Mouse (Mus musculus): ENCODE measurements around the gene Olfr1219.

Gene Olfr1219

DNA sequence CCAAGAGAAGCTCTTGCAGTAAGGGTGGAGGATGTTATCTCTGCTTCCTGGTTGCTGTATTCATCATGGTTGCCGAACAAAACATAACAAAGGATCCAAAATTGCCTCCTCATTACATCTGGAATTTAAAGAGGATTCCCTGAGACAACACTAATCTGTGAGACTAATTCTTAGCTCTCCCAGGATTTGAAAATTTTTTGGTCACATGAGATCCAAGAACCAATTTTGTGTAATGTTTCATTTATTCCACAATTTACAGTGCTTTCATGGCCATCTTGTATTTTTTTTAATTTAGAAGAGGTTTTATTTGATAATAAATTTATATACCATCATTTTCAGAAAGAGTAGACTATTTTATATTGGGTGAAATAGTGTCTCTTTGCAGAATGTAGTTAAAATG, at the start of gene Olfr1219:
TSS of gene Olfr1219 (minus strand) at position 101 of the 400 bp plus-strand sequence.
- in situ Hi-C loops (cut with MboI; ENCODE audit: low sequenced_read_pairs), result no loop called here

- in situ Hi-C loops (cut with MboI; ENCODE audit: low sequenced_read_pairs), result no loop called here
These were observed 49.6 kb upstream of the Olfr1219 start, which contains the start of gene Olfr1222 for GRCm38 (mm10) chr2:89132954-89133353. TSS of gene Olfr1222 (minus strand) at chr2:89133054.

DNA sequence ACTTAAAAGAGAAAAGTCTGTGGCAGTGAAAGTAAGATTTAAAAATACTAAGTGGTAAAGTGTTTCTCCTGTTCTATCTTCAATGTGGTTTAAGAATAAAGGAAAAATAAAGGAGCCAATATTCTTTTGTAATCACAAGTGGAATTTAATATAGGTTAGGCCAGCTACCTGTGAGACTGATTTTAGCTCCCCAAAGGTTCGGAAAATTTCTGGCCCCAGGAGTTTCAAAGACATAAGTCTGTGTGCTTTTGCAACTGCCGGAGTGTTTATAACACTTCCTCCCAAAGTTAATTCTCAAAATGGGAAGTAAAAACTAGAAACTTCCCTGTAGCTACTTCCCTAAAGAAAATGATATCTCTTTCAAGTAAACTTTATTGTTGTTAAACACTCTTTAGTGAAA, 33.9 kb upstream of the Olfr1219 start, which contains the start of gene Olfr1221:
TSS of gene Olfr1221 (minus strand) at position 101 of the 400 bp plus-strand sequence.
- in situ Hi-C loops (cut with MboI; ENCODE audit: low sequenced_read_pairs), result no loop called here

DNA sequence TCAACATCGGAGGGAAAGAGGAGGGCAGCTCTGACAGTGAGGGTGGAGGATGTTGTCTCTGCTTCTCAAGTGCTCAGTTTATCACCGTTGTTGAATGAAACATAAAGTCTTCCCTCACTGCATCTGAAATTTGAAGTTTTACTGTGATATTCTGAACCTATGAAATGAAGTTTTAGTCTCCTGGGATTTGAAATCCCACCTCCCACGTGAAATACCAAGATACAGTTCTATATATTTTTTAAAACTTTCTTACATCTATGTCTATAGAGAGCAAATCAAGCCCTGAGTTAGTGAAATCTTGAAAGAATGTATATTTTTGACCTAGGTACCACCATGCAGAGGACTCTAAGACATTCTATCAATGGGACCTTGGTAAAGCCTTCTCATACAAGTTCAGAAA, 23.4 kb upstream of the Olfr1219 start, which contains the start of gene Olfr1220:
TSS of gene Olfr1220 (minus strand) at position 101 of the 400 bp plus-strand sequence.
- in situ Hi-C loops (cut with MboI; ENCODE audit: low sequenced_read_pairs), result no loop called here

GRCm38 (mm10) chr2:89105651-89106050, 22.3 kb upstream of the Olfr1219 start:
- in situ Hi-C loops (cut with MboI; ENCODE audit: low sequenced_read_pairs), result no loop called here

DNA sequence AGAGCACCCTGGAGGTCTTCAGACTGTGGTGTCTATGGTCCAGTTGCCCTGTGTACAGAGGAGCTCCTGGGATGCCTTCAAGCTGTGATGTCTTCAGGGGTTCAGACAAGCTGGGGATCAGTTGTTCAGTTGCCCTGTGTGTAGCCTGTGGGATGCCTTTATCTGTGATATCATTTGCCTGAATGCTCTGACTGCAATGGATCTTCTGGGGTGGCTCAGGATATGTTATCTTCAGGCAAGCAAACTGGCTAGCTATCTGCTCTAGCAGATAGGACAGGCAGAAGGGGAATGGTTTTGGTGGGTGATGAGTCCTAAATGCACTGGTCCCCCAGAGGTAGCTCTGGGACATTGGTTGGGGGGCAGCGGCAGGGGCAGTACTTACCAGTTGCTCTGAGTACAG, 10.5 kb upstream of the Olfr1219 start:
- in situ Hi-C loops (cut with MboI; ENCODE audit: low sequenced_read_pairs), result no loop called here

DNA sequence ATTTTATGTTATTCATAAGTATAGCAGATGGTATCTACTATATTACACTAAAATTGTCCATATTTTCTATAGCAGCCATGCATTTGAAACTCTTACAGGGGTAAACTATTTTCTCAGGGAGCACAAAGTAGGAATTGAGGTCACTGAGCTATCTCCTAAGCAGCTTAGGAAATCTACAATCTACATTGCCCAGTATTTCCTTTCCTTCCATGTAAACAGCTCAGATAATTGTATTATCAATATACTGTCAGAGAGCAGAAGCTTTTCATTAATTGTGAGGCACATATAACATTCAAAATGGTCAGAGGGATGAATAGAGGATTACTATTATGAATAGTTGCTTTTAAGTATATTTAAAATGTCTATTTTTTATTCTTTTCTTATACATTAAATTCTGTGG, 1.8 kb downstream of the Olfr1219 start:
- in situ Hi-C loops (cut with MboI; ENCODE audit: low sequenced_read_pairs), result no loop called here

- in situ Hi-C loops (cut with MboI; ENCODE audit: low sequenced_read_pairs), result no loop called here
These were observed 22.2 kb downstream of the Olfr1219 start, which contains the start of gene Olfr1218 for GRCm38 (mm10) chr2:89061087-89061486. TSS of gene Olfr1218 (minus strand) at chr2:89061187.

GRCm38 (mm10) chr2:89031965-89032364, 51.3 kb downstream of the Olfr1219 start, which contains the start of gene Olfr1217:
TSS of gene Olfr1217 (minus strand) at chr2:89032065.
- in situ Hi-C loops (cut with MboI; ENCODE audit: low sequenced_read_pairs), result no loop called here
